Mouse (Mus musculus): ENCODE results near the gene Prox1. TPM values are rescaled to one million over a fixed set of nuclear protein-coding genes. Genes with fewer than 3 reads are reported as not detected.

Prox1 gene
- polyA plus RNA-seq, 1 experiment from 2014 or later = 18.3 TPM

DNA sequence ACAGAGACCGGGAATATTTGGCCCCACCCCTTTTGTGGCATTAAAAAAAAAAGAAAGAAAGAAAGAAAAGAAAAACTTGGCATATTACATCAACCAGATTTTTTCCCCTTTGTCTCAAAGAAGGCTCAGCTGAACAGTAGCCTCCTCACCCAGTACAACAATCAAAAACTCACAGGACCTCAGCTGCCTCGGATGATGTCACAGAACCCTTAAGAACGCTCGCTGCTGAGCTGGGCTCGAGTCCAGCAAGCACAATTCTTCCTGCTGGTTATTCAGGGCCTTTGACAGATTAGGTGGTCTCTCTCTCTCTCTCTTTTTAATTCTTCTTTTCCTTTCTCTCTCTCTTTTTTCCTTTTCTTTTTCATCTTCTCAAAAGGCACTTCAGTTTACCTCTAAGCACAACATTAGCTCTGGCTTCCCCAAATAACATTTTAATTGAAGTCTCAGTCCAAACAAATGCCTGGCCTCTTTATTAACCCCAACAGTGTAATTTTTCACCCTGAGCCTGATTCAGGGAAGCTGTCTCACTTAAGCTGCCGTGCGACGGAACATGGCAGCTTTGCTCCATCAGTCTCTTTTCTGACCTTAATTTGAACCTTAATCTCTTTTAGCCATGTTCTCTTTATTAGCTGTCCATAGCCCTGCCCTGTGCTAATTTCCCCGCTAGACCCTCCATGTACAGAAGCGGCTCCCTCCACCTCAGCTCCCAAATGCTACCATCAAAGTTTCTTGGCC lies 19.9 kb upstream of the Prox1 start:
- H3K4me2 ChIP-seq = no peak overlapping the region
- peak; percentile 67; the same call in 1 of the 2 replicates for ATAC-seq (replicated peaks; ENCODE audit: insufficient number of reproducible peaks, insufficient read depth, low FRiP score, low read depth)

DNA sequence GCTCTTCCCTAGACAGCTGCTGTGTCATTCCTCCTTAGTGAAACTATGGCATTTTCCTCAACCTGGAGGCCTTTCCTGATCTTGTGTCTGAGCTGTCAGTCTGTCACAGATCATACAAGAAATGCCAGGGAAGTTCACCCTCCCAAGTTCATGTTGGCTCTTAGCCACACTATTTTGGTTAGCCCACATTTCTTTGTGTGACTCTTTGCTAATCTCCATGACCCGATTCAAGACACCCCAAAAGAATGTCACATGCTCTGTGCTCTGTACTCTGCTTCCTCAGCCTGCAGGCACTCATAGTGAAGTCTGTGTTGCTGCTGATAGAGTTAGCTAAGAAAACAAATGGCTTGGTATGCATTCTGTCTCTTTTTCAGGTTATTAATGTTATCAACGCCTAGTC lies 18.6 kb upstream of the Prox1 start:
- no peaks in the 10 kb centered on the region for H3K27me3 ChIP-seq
- H3K9ac ChIP-seq = no peak overlapping the region
- H3K9me3 ChIP-seq (replicated peaks) = no peaks in the 10 kb centered on the region
- peaks cover 23% of the 10 kb centered on the region for H3K4me1 ChIP-seq (replicated peaks)
- ATAC-seq (replicated peaks; ENCODE audit: insufficient number of reproducible peaks, insufficient read depth, low FRiP score, low read depth) = peak; percentile 70
- peak overlapping the region; percentile 18 for H3K4me2 ChIP-seq
- H3K4me3 ChIP-seq = no peak overlapping the region
- no peaks in the 10 kb centered on the region for H3K36me3 ChIP-seq
- whole genome bisulfite sequencing = 37% methylated on average over 2 of the region's 2 CpGs
- H3K27ac ChIP-seq = peak overlapping the region; percentile 65

More for the DNA sequence above, 19.9 kb upstream of the Prox1 start:
- peaks cover 23% of the 10 kb centered on the region for H3K4me1 ChIP-seq (replicated peaks)
- H3K9ac ChIP-seq = no peak overlapping the region
- no peaks in the 10 kb centered on the region for H3K9me3 ChIP-seq (replicated peaks)
- no peaks in the 10 kb centered on the region for H3K36me3 ChIP-seq
- no peaks in the 10 kb centered on the region for H3K27me3 ChIP-seq
- WGBS = 28% methylated on average over 10 of the region's 10 CpGs
- no peak overlapping the region for H3K4me3 ChIP-seq
- H3K27ac ChIP-seq = peak overlapping the region; percentile 49

DNA sequence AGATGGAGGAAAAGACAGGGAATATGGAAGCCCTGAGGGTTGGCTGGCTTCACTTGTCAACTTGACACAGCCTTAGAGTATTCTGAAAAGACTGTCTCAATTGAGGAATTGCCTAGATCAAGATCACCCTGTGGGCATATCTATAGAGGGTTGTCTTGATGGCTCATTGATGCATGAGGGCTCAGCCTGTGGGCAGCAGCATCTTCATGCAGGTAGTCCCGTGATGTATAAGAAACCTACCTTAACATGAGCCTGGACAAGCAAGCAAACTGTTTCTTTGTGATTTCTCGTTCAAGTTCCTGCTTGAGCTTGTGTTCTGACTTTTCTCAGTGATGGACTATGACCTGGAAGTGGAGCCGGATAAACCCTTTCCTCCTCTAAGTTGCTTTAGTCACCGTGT lies 15.8 kb upstream of the Prox1 start:
- H3K36me3 ChIP-seq = no peaks in the 10 kb centered on the region
- no peaks in the 10 kb centered on the region for H3K27me3 ChIP-seq
- no peak overlapping the region for H3K4me2 ChIP-seq
- H3K9me3 ChIP-seq (replicated peaks) = no peaks in the 10 kb centered on the region
- no peak overlapping the region for H3K27ac ChIP-seq
- H3K4me3 ChIP-seq = no peak overlapping the region
- no peak for ATAC-seq (replicated peaks; ENCODE audit: insufficient number of reproducible peaks, insufficient read depth, low FRiP score, low read depth)
- H3K4me1 ChIP-seq (replicated peaks) = peaks cover 23% of the 10 kb centered on the region
- H3K9ac ChIP-seq = no peak overlapping the region
- 71% methylated on average over 4 of the region's 4 CpGs for WGBS

DNA sequence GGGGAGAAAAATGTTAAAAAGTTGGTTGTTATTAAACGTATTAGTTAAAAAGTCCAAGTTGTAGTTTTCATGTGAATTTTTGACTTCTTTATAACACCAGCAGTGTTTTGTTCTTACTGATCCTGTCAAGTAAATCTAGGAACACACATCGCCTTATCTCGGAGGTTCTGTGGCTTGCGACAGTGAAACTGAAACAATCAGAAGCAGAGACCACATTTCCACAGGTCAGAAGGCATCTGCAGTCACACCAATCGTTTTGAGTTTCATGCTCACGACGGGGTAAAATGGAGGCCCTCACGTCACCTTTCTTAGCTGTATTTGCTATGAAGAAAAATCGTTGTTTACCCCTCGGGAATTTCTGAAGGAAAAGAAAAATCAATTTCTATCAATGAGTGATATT lies 14.8 kb upstream of the Prox1 start:
- no peak overlapping the region for H3K27ac ChIP-seq
- H3K4me1 ChIP-seq (replicated peaks) = peaks cover 17% of the 10 kb centered on the region

DNA sequence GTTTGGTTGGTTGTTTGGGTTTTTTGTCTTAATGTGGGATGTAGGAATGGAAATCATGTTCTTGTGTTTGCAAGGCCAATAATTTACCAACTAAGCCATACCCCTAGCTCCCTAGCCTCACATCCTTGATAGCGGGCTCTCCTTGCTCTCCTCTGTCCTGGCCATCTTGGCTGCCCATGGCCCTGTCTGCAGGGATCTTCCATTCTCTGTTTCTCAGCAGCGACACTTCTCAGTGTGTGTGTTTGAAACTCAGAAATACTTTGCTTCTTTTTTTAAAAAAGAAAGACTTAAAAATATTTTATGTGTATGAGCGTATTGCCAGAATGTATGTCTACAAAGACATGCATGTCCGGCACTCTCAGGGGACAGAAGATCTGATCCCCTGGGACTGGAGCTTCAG lies 13.1 kb upstream of the Prox1 start:
- Histone ChIP-seq H3K4me3 (no peak overlapping the region), H3K4me1 (replicated peaks) (peaks cover 2% of the 10 kb centered on the region), H3K36me3 (no peaks in the 10 kb centered on the region), H3K9ac (no peak overlapping the region), H3K27me3 (no peaks in the 10 kb centered on the region), H3K27ac (no peak overlapping the region), H3K9me3 (replicated peaks) (no peaks in the 10 kb centered on the region), H3K4me2 (no peak overlapping the region)
- ATAC-seq (replicated peaks; ENCODE audit: insufficient number of reproducible peaks, insufficient read depth, low FRiP score, low read depth) = no peak
- WGBS = 90% methylated on average over 4 of the region's 4 CpGs

More for the DNA sequence above, 14.8 kb upstream of the Prox1 start:
- Histone ChIP-seq H3K9ac (no peak overlapping the region), H3K9me3 (replicated peaks) (no peaks in the 10 kb centered on the region), H3K27me3 (no peaks in the 10 kb centered on the region), H3K4me2 (no peak overlapping the region), H3K4me3 (no peak overlapping the region), H3K36me3 (no peaks in the 10 kb centered on the region)
- 68% methylated on average over 10 of the region's 10 CpGs for WGBS
- no peak for ATAC-seq (replicated peaks; ENCODE audit: insufficient number of reproducible peaks, insufficient read depth, low FRiP score, low read depth)

DNA sequence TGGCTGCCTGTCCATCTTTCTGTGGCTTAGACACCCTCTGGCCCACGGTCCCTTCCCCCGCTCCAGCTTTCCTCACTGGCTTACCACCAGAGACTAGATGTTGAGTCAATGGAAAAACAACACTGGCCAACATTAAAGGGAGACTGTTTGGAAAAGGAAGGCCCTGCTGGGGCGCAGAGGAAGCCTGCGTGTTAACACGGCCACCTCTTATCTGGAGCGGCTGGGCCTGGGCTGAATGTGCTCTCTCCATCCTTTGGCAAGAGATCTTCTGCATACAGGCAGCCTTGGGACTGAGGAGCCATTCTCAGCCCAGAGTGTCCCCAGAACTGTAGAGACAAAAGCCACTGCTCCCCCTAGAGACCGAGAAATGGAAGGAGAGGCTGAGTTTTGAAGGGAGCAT lies 11.3 kb upstream of the Prox1 start:
- Histone ChIP-seq H3K9me3 (replicated peaks) (no peaks in the 10 kb centered on the region), H3K9ac (no peak overlapping the region), H3K36me3 (no peaks in the 10 kb centered on the region), H3K4me3 (no peak overlapping the region), H3K4me2 (no peak overlapping the region), H3K4me1 (replicated peaks) (no peaks in the 10 kb centered on the region; the same call in 1 of the 2 replicates), H3K27me3 (no peaks in the 10 kb centered on the region; the same call in 1 of the 2 replicates), H3K27ac (no peak overlapping the region)
- 57% methylated on average over 7 of the region's 7 CpGs for WGBS
- peak; percentile 86 for ATAC-seq (replicated peaks; ENCODE audit: insufficient number of reproducible peaks, insufficient read depth, low FRiP score, low read depth)

DNA sequence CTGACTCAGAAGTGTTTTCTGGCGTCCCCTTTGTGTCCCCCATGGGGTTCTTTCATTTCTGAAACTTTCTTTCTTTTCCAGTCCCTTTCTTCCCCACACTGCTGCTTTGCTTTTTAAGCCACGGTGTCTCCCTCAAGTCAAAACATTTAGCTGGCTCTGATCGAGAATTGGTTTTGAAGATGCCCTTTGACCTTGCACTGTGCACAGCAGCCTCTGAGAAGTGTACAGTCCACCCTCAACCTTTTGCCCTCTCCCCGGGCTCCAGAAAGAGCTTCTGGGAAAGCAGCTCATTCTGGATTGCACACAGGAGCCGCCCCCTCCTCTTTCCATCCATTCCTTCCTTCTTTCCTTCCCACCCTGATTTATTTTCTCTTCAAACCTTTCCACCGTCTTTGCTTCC lies 10.3 kb upstream of the Prox1 start:
- no peak overlapping the region for H3K9ac ChIP-seq
- H3K27ac ChIP-seq = no peak overlapping the region
- WGBS = 50% methylated on average over 6 of the region's 6 CpGs
- H3K4me3 ChIP-seq = no peak overlapping the region
- ATAC-seq (replicated peaks; ENCODE audit: insufficient number of reproducible peaks, insufficient read depth, low FRiP score, low read depth) = no peak
- H3K27me3 ChIP-seq = peaks cover 5% of the 10 kb centered on the region
- no peaks in the 10 kb centered on the region; the same call in 1 of the 2 replicates for H3K4me1 ChIP-seq (replicated peaks)
- H3K36me3 ChIP-seq = no peaks in the 10 kb centered on the region
- no peaks in the 10 kb centered on the region for H3K9me3 ChIP-seq (replicated peaks)
- no peak overlapping the region for H3K4me2 ChIP-seq

DNA sequence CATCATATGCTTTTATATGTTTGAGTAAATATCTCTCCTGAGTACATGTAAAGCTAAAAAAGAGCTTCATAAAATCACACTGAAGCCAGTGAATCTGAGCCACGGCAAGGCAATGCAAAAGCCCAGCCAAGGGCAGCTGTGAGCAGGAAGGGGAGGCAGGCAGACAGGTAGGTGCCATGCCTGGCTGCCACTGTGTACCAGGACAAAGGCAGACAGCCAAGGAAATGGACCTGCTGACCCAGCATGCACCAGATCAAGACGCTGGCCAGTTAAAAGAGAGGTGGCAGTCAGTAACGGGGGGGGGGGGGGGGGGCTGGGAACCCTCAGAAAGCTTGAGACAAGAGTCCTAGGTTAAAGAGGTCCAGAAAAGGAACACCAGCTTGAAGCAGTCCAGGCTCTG lies 6.4 kb upstream of the Prox1 start:
- Histone ChIP-seq H3K4me2 (no peak overlapping the region), H3K9me3 (replicated peaks) (no peaks in the 10 kb centered on the region), H3K4me1 (replicated peaks) (peaks cover 32% of the 10 kb centered on the region), H3K36me3 (no peaks in the 10 kb centered on the region), H3K27ac (no peak overlapping the region), H3K4me3 (no peak overlapping the region), H3K27me3 (peaks cover 20% of the 10 kb centered on the region), H3K9ac (no peak overlapping the region)
- ATAC-seq (replicated peaks; ENCODE audit: insufficient number of reproducible peaks, insufficient read depth, low FRiP score, low read depth) = no peak
- WGBS = 23% methylated on average over 3 of the region's 3 CpGs

DNA sequence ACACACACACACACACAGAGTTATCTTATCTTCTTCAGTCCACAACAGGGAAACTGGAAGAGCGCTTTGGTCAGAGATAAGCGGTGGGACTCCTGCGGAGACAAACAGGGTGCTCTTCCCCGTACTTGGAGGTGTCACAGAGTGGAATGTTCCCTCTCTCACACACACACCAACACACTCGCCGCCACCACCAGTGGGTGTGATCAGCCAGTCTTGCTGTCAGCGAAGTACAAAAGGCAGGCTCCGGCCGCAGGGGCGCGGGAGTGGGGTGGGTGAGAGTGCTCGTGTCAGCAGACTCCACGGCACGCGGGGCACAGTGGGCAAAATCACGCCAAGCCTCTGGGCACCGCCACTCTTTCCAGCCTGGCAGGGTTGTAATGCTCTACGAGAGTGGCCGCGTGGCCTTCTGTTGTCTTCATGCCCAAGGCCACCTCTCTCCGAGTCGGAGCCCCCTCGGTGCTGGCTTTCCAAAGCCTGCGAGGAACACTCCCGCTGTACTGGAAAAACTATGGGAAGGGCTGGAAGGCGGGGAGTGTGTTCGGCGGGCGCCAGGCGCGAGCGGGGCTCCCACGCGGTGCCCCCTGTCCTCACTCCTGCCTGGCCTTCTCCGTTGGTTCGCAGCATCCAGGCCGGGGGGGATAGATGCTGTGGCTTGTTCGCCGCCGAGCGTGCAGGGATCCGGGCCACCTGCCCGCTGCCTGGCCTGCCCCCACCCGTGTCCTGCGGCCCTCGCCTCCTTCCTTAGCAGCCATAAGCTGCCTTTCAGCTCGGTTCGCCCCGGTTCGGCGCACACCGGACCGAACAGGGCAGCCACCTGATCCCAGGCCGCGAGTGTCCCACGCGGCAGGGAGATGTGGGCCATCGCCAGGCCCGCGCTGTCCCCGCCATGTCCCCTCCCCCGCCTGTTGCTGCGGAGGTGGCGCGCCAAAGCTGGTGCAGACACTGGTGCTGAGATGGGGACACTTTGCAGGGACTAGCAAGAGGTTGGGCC lies 4.5 kb upstream of the Prox1 start:
- H3K36me3 ChIP-seq = no peaks in the 10 kb centered on the region
- no peak; the same call in 1 of the 2 replicates for ATAC-seq (replicated peaks; ENCODE audit: insufficient number of reproducible peaks, insufficient read depth, low FRiP score, low read depth)
- peak overlapping the region; percentile 86 for H3K4me3 ChIP-seq
- H3K4me2 ChIP-seq = peak overlapping the region; percentile 87
- peak overlapping the region; percentile 76 for H3K27ac ChIP-seq
- H3K27me3 ChIP-seq = peaks cover 20% of the 10 kb centered on the region
- peaks cover 32% of the 10 kb centered on the region for H3K4me1 ChIP-seq (replicated peaks)
- WGBS = 2% methylated on average over 64 of the region's 65 CpGs
- no peaks in the 10 kb centered on the region for H3K9me3 ChIP-seq (replicated peaks)
- peak overlapping the region; percentile 57 for H3K9ac ChIP-seq

DNA sequence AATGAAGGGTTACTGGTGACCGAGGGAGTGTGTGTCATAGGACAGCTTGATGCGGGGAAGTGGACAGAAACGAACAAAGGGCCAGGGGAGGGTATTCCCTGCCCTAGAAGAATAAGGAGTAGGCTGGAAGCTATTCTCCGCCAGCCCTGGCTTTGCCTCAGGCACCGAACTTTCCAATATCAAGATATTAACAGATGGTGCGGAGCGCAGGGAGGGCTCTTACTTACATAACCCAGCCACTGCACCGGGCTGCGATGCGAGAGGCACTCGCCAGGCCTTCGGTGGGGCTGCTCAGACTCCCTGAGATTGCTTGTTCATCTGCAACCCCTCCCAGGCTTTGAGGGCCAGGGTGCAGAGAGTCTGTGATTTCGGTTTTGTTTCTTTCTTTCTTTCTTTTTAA lies 3.7 kb upstream of the Prox1 start:
- H3K27me3 ChIP-seq = peaks cover 20% of the 10 kb centered on the region
- peaks cover 34% of the 10 kb centered on the region for H3K4me1 ChIP-seq (replicated peaks)
- peak overlapping the region; percentile 57 for H3K9ac ChIP-seq
- peak overlapping the region; percentile 87 for H3K4me2 ChIP-seq
- H3K4me3 ChIP-seq = peak overlapping the region; percentile 86
- H3K9me3 ChIP-seq (replicated peaks) = no peaks in the 10 kb centered on the region
- ATAC-seq (replicated peaks; ENCODE audit: insufficient number of reproducible peaks, insufficient read depth, low FRiP score, low read depth) = no peak
- WGBS = 6% methylated on average over 13 of the region's 13 CpGs
- no peaks in the 10 kb centered on the region for H3K36me3 ChIP-seq
- peak overlapping the region; percentile 76 for H3K27ac ChIP-seq

DNA sequence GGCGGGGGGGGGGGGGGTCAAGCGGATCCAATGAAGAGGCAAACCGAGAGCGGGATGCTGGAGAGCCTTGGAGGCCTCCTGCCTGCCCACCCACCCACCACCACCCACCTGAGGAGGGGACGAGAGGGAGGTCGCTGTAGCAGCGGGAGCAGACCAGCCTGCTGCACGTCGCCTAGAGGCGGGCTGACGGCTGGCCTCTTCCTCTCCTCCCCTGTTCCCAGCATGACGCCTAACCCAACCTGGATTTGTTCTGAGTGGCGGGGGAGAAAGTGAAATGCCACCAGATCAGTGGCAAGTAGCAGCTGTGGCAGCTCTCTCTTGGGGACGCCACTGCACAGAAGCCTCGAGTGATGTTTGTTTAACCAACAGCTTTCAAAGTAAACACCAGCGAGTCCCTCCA lies 3.1 kb upstream of the Prox1 start:
- Histone ChIP-seq H3K4me3 (peak overlapping the region; percentile 86), H3K36me3 (no peaks in the 10 kb centered on the region), H3K4me2 (peak overlapping the region; percentile 87), H3K27ac (peak overlapping the region; percentile 65), H3K9ac (peak overlapping the region; percentile 54; the same call in 1 of the 2 replicates), H3K9me3 (replicated peaks) (no peaks in the 10 kb centered on the region), H3K4me1 (replicated peaks) (peaks cover 39% of the 10 kb centered on the region), H3K27me3 (peaks cover 22% of the 10 kb centered on the region)
- no peak for ATAC-seq (replicated peaks; ENCODE audit: insufficient number of reproducible peaks, insufficient read depth, low FRiP score, low read depth)
- 3% methylated on average over 15 of the region's 16 CpGs for WGBS

Data from heart, embryonic 15.5 days (tissue).